Mouse (Mus musculus) gastrocnemius, adult 8-10 months (tissue): ENCODE data around the gene Rbm8a2. TPM values are rescaled to one million over a fixed set of nuclear protein-coding genes. Genes with fewer than 3 reads are reported as not detected.

Experiments used
- DNase-seq, 2 experiments: peaks; one replicate each; pipeline ENCODE4 v3.0.0; 2022; ENCODE audit warnings: low spot score in 2 of 2
- total RNA-seq, 4 experiments: library from RNA; stranded (reverse); gene quantifications; 2 replicates each; pipeline ENCODE4 v1.2.4; 2022

Rbm8a2 gene
- total RNA-seq, 4 experiments from 2014 or later, result not detected

GRCm38 (mm10) chr1:175931391-175931790 is 47.5 kb downstream of the Rbm8a2 start:
- DNase-seq, result no peak

Other genes with a start within 250 kb of the Rbm8a2 start
- not detected for gene Exo1, start 98.5 kb downstream of the Rbm8a2 start, total RNA-seq
- gene Gm38100, start 58.8 kb downstream of the Rbm8a2 start, total RNA-seq, result not detected